In genomic region chr15:7249216-7249615, GRCm38 (mm10) we compare ENCODE assay signal across 10 mouse cellular contexts.
"Had no signal": no experiment of that assay in that cellular context is flagged by ENCODE, and none has a peak within 500 bp of the region (broad histone marks: within the 10 kb centered on the region; RNA-seq: fewer than 3 reads in every experiment).

No protein-coding gene starts in this region.

- DNase-seq: gastrocnemius, postnatal 14 days; gastrocnemius, postnatal 36 days; heart, adult 18-20 months; heart, postnatal 10 days; kidney, adult 11 months; kidney, adult 2 months; kidney, adult 9 months; kidney, postnatal 14 days; kidney, postnatal 36 days; liver, embryonic 13.5 days had no signal
